Mouse (Mus musculus) kidney, embryonic 14.5 days (tissue): ENCODE data around the gene A730061H03Rik. TPM values are rescaled to one million over a fixed set of nuclear protein-coding genes. Genes with fewer than 3 reads are reported as not detected.

ENCODE experiments used
- ATAC-seq: fragments of 200-750 bp; cut with Nextera tagmentation; 2 replicates; pipeline ENCODE4 v1.8.0; 2017; ENCODE audit warnings: moderate number of reproducible peaks, mild to moderate bottlenecking, moderate TSS enrichment, moderate library complexity; ENCODE audit not compliant: low FRiP score, low TSS enrichment
- H3K27ac ChIP-seq: fragments of 300-500 bp; sonication (generic); 2 replicates; pipeline ENCODE4 v1.5.1; 2014; ENCODE audit warnings: low read depth, mild to moderate bottlenecking, low read length, moderate library complexity, mixed read lengths
- H3K27me3 ChIP-seq: fragments of 300-500 bp; sonication (generic); 2 replicates; pipeline ENCODE4 v1.6.1; 2014; ENCODE audit warnings: mild to moderate bottlenecking, low read length; ENCODE audit not compliant: control insufficient read depth, insufficient read depth
- H3K36me3 ChIP-seq: fragments of 300-500 bp; sonication (generic); 2 replicates; pipeline ENCODE4 v1.6.1; 2014; ENCODE audit warnings: low read length, mixed read lengths; ENCODE audit not compliant: control insufficient read depth, insufficient read depth
- H3K4me1 ChIP-seq: fragments of 300-500 bp; sonication (generic); 2 replicates; pipeline ENCODE4 v1.6.1; 2014; ENCODE audit warnings: low read length, mixed read lengths; ENCODE audit not compliant: control insufficient read depth, insufficient read depth
- H3K4me2 ChIP-seq: fragments of 300-500 bp; sonication (generic); replicated peaks from 2 replicates; pipeline ENCODE4 v1.6.1; 2014; ENCODE audit warnings: low read depth, mild to moderate bottlenecking, low read length
- H3K4me3 ChIP-seq: fragments of 300-500 bp; sonication (generic); 2 replicates; pipeline ENCODE4 v1.5.1; 2014; ENCODE audit warnings: mild to moderate bottlenecking, low read length
- H3K9ac ChIP-seq: fragments of 300-500 bp; sonication (generic); 2 replicates; pipeline ENCODE4 v1.6.1; 2014; ENCODE audit warnings: low read depth, mild to moderate bottlenecking, low read length, moderate library complexity
- H3K9me3 ChIP-seq: fragments of 300-500 bp; sonication (generic); 2 replicates; pipeline ENCODE4 v1.6.1; 2016; ENCODE audit warnings: low read length; ENCODE audit not compliant: control insufficient read depth
- WGBS: fragments of 180-500 bp; shearing (Covaris S2); extraction: QIAGEN DNeasy Blood & Tissue Kit; methylation state at CpG from one replicate; pipeline ENCODE4 v1.1.7; 2014; 5-methylcytosine and 5-hydroxymethylcytosine counted together
- polyA plus RNA-seq: library from polyadenylated mRNA; unstranded; fragments of >200 nt; fragmentation: Nextera tagmentation; extraction: Ambion mirVana; gene quantifications from 2 replicates; pipeline ENCODE4 v1.2.1, GENCODE M21; 2014

The A730061H03Rik gene
- polyA plus RNA-seq, 1 experiment from 2014 or later, result 1.5 TPM

DNA sequence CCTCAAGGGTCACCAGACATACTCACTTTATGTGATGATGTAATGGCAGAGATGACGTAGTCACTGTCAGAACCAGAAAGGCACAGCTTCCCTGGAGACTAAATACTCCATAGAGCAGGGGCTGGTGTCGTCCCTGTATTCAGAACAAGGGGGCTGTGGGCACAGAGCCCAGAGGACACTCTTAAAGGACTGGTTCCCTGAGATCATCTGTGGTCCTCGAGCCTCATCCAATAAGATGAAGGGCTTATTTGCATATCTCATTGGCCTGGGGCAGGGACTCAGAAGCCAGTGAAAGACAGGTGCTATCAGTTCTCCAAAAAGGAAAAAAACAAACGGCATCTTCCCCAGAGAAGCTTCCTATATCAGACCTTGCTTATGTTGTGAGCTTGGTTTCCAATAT, 36.1 kb downstream of the A730061H03Rik start:
- WGBS, result 62% methylated on average over 4 of the region's 4 CpGs
- ATAC-seq, result no peak
- H3K9ac ChIP-seq, result no peak overlapping the region
- no peak overlapping the region for H3K4me3 ChIP-seq
- no peaks in the 10 kb centered on the region for H3K36me3 ChIP-seq
- peaks cover 19% of the 10 kb centered on the region; the same call in 1 of the 2 replicates for H3K27me3 ChIP-seq
- 0 out of 2 replicates have a peak, but pooled peaks cover 4% of the 10 kb centered on the region for H3K4me1 ChIP-seq
- H3K4me2 ChIP-seq, result no peak overlapping the region
- no peak overlapping the region for H3K27ac ChIP-seq
- no peaks in the 10 kb centered on the region for H3K9me3 ChIP-seq

DNA sequence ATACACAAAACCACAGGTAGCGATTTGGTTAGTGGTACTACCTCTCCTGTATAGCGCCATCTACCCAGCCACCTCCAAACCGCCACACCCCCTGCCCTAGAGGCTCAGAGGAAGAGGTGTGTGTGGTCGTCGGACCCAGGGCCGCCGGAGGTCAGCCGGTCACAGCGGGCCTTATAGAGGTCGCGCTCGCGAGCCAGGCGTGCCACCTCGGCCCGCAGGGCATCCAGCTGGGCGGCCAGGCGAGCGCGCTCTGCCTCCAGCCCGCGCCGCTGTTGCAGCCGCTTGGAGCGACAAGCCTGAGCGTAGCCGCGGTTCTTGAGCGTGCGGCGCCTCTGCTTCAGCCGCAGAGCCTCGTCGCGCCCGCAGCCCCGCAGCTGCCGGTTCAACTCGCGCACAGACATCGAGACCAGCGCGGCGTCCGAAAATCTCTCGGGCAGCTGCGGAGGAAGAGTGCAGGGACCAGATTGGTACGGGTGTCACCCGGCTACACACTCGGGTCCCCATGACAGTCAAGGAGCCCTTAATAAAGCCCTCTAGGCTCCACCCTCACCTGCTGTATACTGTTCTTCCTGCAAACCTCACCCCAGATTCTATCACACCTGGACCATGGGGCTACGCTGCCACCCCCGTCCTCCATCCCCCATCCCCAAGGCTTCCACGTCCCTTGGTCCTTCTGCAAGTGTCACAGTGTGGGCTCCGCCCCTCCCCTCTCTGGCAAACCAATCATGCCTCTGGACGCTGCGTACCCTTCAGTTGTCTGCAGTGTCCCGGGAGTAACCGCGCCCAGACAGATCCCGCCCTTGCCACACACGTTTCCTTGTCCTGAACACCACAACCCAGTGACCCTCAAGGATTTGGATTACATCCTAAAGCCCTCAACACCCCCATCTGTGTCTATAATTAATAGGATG, 39.5 kb downstream of the A730061H03Rik start:
- H3K9me3 ChIP-seq, result no peaks in the 10 kb centered on the region
- peaks cover 21% of the 10 kb centered on the region; the same call in 1 of the 2 replicates for H3K27me3 ChIP-seq
- no peaks in the 10 kb centered on the region for H3K36me3 ChIP-seq
- WGBS, result 1% methylated on average over 61 of the region's 61 CpGs
- no peak overlapping the region for H3K27ac ChIP-seq
- H3K4me2 ChIP-seq, result peak overlapping the region; percentile 95
- 0 out of 2 replicates have a peak, but pooled peaks cover 4% of the 10 kb centered on the region for H3K4me1 ChIP-seq
- H3K4me3 ChIP-seq, result peak overlapping the region; percentile 46
- peak; percentile 66 for ATAC-seq
- H3K9ac ChIP-seq, result peak overlapping the region; percentile 48

DNA sequence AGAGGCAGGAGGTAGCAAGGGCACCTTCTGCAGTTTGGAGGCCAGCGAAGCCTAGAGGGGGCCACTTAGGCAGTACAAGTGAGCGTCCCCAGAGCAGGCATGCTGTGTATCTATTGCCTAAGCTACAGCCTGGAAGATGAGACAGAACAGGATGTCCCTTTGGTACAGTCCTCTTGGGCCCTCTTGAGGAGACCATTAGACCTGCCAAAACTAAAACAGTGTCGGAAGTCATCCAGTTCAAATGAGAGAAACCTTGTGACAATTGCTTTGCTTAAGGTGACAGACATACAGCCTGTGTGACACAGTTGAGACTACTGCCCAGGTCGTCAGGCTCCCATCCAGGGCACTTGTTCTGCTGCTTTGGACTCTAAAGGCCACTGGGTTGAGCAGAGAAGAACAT, 40.6 kb downstream of the A730061H03Rik start:
- Histone ChIP-seq H3K9me3 (no peaks in the 10 kb centered on the region), H3K27me3 (peaks cover 21% of the 10 kb centered on the region; the same call in 1 of the 2 replicates), H3K27ac (no peak overlapping the region), H3K36me3 (no peaks in the 10 kb centered on the region), H3K4me1 (0 out of 2 replicates have a peak, but pooled peaks cover 4% of the 10 kb centered on the region), H3K9ac (no peak overlapping the region), H3K4me3 (no peak overlapping the region), H3K4me2 (no peak overlapping the region)
- no peak for ATAC-seq
- 70% methylated on average over 4 of the region's 4 CpGs for WGBS

DNA sequence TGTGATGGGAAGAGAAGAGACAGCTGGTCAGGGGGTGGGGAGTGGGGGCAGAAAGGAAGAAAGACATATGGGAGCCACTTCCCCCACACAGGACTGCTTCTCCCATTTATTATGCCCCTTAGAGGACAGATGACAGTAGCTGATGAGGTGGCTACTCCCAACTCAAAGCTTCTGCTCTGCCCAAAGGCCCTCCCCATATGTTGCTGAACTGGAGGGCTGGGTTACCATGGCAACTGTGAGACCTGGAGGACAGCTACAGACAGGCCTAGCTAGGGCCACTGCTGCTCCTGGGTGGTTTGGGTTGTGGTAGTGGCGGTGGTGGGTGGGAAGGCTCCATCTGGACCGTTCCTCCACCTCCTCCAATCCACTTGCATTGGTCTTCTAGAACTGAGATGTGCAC, 41.3 kb downstream of the A730061H03Rik start:
- no peak overlapping the region for H3K4me2 ChIP-seq
- 23% methylated on average over 2 of the region's 2 CpGs for WGBS
- no peak for ATAC-seq
- H3K4me1 ChIP-seq, result 0 out of 2 replicates have a peak, but pooled peaks cover 4% of the 10 kb centered on the region
- H3K36me3 ChIP-seq, result no peaks in the 10 kb centered on the region
- H3K4me3 ChIP-seq, result no peak overlapping the region
- H3K9ac ChIP-seq, result no peak overlapping the region
- H3K27me3 ChIP-seq, result peaks cover 21% of the 10 kb centered on the region; the same call in 1 of the 2 replicates
- H3K9me3 ChIP-seq, result no peaks in the 10 kb centered on the region
- no peak overlapping the region for H3K27ac ChIP-seq

DNA sequence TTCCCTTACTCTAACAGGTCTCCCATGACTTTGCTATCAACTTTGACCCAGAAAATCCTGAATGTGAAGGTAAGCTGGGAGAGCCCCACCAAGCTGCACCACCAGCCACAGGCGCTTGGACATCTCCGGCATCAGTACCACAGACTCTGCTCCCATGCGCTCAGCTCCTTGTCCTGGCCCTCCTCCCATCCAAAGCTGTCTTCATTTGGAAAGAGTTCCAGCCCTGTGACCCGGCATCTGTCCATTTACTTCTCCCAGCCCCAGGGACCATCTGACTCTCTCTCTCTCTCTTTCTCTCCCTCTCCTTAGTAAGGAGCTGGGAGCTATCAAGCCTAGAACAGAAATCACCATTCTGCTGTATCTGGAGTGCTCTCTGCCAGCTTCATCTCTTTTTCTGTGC, 44.4 kb downstream of the A730061H03Rik start:
- 85% methylated on average over 4 of the region's 4 CpGs for WGBS
- H3K27me3 ChIP-seq, result peaks cover 17% of the 10 kb centered on the region; the same call in 1 of the 2 replicates

DNA sequence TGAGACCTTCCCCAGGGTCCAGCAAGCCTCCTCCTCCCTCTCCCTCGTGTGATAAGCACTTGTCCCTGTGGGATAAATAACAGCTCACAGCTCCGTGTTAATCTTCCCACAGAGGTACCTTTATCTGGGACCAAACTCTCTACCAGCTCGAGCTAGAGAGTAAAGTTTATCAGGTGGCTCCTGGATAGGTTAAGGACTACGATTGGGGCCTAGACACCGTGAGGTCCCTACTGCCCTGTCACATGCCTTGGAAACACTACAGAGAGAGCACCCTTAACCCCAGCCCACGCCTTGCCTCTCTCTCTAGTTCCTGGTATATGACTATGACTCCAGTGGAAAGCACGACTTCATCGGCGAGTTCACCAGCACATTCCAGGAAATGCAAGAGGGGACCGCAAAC, 46.3 kb downstream of the A730061H03Rik start:
- 70% methylated on average over 10 of the region's 10 CpGs for WGBS
- Histone ChIP-seq H3K4me2 (no peak overlapping the region), H3K9ac (no peak overlapping the region), H3K27me3 (peaks cover 10% of the 10 kb centered on the region; the same call in 1 of the 2 replicates), H3K9me3 (no peaks in the 10 kb centered on the region), H3K4me3 (no peak overlapping the region), H3K27ac (no peak overlapping the region), H3K4me1 (no peaks in the 10 kb centered on the region), H3K36me3 (no peaks in the 10 kb centered on the region)
- no peak for ATAC-seq

More for the DNA sequence above, 44.4 kb downstream of the A730061H03Rik start:
- Histone ChIP-seq H3K4me1 (0 out of 2 replicates have a peak, but pooled peaks cover 1% of the 10 kb centered on the region), H3K4me2 (no peak overlapping the region), H3K27ac (no peak overlapping the region), H3K4me3 (no peak overlapping the region), H3K9me3 (no peaks in the 10 kb centered on the region), H3K9ac (no peak overlapping the region), H3K36me3 (no peaks in the 10 kb centered on the region)
- no peak for ATAC-seq

DNA sequence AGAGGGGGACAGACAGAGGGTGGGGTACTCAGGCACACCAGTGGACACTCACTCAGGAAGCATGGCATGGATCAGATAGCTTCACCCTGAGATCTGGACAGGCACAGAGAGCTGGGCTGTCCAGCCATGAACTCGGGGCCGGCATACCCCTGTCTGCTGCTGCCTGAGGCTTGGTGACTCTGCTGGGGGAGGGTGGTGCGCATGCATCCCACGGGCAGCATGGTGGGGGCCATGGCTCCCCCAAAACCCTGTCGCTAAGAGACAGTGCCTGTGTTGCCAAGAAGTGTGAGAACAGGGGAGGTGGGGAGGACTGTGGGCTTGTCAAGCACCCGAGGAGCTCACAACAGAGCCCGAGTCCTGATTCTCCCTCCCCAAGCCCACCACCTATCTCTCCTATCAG, 49.2 kb downstream of the A730061H03Rik start:
- 51% methylated on average over 7 of the region's 7 CpGs for WGBS
- 0 out of 2 replicates have a peak, but pooled peaks have one; percentile 12 for ATAC-seq
- no peak overlapping the region for H3K4me3 ChIP-seq

DNA sequence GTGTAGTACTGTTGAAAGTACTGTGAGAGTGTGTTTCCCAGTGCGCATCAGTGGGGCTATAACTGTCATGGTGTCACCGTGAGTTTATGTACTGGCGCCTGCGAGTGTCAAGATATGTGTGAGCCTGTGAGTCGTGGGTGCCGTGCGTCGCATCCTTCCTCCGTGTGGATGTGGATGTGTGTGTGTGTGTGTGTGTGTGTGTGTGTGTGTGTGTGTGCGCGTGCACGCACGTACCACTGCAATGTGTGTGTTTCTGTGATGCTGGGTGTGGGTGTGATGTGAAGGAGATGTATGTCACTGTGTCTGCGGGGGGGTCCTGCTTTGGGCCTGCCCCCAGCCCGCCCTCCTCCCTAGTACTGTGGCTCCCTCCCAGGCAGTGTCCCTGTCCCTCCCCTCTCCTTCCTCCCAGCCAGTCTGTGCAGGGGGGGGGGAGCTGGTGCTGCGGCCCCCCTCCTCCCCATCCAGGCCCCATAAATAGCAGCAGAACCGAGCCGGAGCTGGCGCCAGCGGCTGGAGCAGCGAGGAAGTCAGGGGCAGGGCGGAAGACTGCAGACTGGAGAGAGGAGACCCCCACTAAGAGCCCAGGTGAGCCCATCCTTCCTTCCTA, 50.0 kb downstream of the A730061H03Rik start, which contains the start of gene Cpne6:
Cpne6 (plus strand) TSS at position 321 of the 607 bp plus-strand sequence.
- Histone ChIP-seq H3K4me1 (0 out of 2 replicates have a peak, but pooled peaks cover 3% of the 10 kb centered on the region), H3K27me3 (peaks cover 8% of the 10 kb centered on the region; the same call in 1 of the 2 replicates), H3K9ac (no peak within 1 kb of the TSS), H3K4me2 (no peak within 1 kb of the TSS), H3K27ac (no peak within 1 kb of the TSS), H3K36me3 (no peaks in the 10 kb centered on the region), H3K4me3 (no peak within 1 kb of the TSS), H3K9me3 (no peaks in the 10 kb centered on the region)
- WGBS, result 68% methylated on average over 20 of the region's 22 CpGs
- ATAC-seq, result no peak

More for the DNA sequence above, 49.2 kb downstream of the A730061H03Rik start:
- Histone ChIP-seq H3K27ac (no peak overlapping the region), H3K36me3 (no peaks in the 10 kb centered on the region), H3K9ac (no peak overlapping the region), H3K27me3 (peaks cover 8% of the 10 kb centered on the region; the same call in 1 of the 2 replicates), H3K4me1 (0 out of 2 replicates have a peak, but pooled peaks cover 3% of the 10 kb centered on the region), H3K4me2 (no peak overlapping the region), H3K9me3 (no peaks in the 10 kb centered on the region)
